Mouse (Mus musculus) embryonic facial prominence, embryonic 14.5 days (tissue): ENCODE measurements around the gene Sfrp5. TPM values are rescaled to one million over a fixed set of nuclear protein-coding genes. Genes with fewer than 3 reads are reported as not detected.
A peak's percentile ranks its signal among the peaks of the same experiment; 100 is the strongest.

Experiments used
- ATAC-seq: fragments of 200-750 bp; cut with Nextera tagmentation; 2 replicates; pipeline ENCODE4 v1.8.0; 2017; ENCODE audit warnings: low read depth, moderate number of reproducible peaks, moderate TSS enrichment
- DNase-seq: peaks from one replicate; pipeline ENCODE4 v3.0.0-alpha.2; 2015; ENCODE audit warnings: low spot score
- H3K27ac ChIP-seq: fragments of 300-500 bp; sonication (generic); replicated peaks from 2 replicates; pipeline ENCODE4 v1.5.1; 2014; ENCODE audit warnings: low read depth, mild to moderate bottlenecking, low read length, moderate library complexity
- H3K27me3 ChIP-seq: fragments of 300-500 bp; sonication (generic); replicated peaks from 2 replicates; pipeline ENCODE4 v1.6.1; 2014; ENCODE audit warnings: low read length; ENCODE audit not compliant: control insufficient read depth, insufficient read depth
- H3K36me3 ChIP-seq: fragments of 300-500 bp; sonication (generic); 2 replicates; pipeline ENCODE4 v1.6.1; 2014; ENCODE audit warnings: low read length, mixed read lengths; ENCODE audit not compliant: control insufficient read depth, insufficient read depth
- H3K4me1 ChIP-seq: fragments of 300-500 bp; sonication (generic); 2 replicates; pipeline ENCODE4 v1.6.1; 2014; ENCODE audit warnings: antibody characterized with exemption, low read length; ENCODE audit not compliant: control insufficient read depth, insufficient read depth
- H3K4me2 ChIP-seq: fragments of 300-500 bp; sonication (generic); 2 replicates; pipeline ENCODE4 v1.6.1; 2014; ENCODE audit warnings: low read depth, mild to moderate bottlenecking, low read length, moderate library complexity, mixed read lengths
- H3K4me3 ChIP-seq: fragments of 300-500 bp; sonication (generic); 2 replicates; pipeline ENCODE4 v1.5.1; 2014; ENCODE audit warnings: low read depth, mild to moderate bottlenecking, low read length
- H3K9ac ChIP-seq: fragments of 300-500 bp; sonication (generic); 2 replicates; pipeline ENCODE4 v1.6.1; 2014; ENCODE audit warnings: low read depth, mild to moderate bottlenecking, low read length, moderate library complexity, mixed read lengths
- H3K9me3 ChIP-seq: fragments of 300-500 bp; sonication (generic); 2 replicates; pipeline ENCODE4 v1.6.1; 2016; ENCODE audit warnings: low read length; ENCODE audit not compliant: control insufficient read depth
- whole genome bisulfite sequencing: fragments of 180-500 bp; shearing (Covaris S2); extraction: QIAGEN DNeasy Blood & Tissue Kit; methylation state at CpG from one replicate; pipeline ENCODE4 v1.1.7; 2014; 5-methylcytosine and 5-hydroxymethylcytosine counted together
- polyA plus RNA-seq: library from polyadenylated mRNA; unstranded; fragments of >200 nt; fragmentation: Nextera tagmentation; extraction: Ambion mirVana; gene quantifications from 2 replicates; pipeline ENCODE4 v1.2.1, GENCODE M21; 2014

Gene Sfrp5
- polyA plus RNA-seq, 1 experiment from 2014 or later: 18.0 TPM

GRCm38 (mm10) chr19:42189735-42190134 lies 12.3 kb downstream of the Sfrp5 start:
- H3K27ac ChIP-seq: no peak overlapping the region
- no peaks in the 10 kb centered on the region for H3K9me3 ChIP-seq
- H3K4me3 ChIP-seq: no peak overlapping the region
- no peak overlapping the region for H3K4me2 ChIP-seq
- no peak overlapping the region for H3K9ac ChIP-seq
- 65% methylated on average over 4 of the region's 4 CpGs for WGBS
- DNase-seq: no peak
- H3K4me1 ChIP-seq: no peaks in the 10 kb centered on the region
- no peaks in the 10 kb centered on the region for H3K27me3 ChIP-seq
- no peak for ATAC-seq
- peaks cover 39% of the 10 kb centered on the region for H3K36me3 ChIP-seq

DNA sequence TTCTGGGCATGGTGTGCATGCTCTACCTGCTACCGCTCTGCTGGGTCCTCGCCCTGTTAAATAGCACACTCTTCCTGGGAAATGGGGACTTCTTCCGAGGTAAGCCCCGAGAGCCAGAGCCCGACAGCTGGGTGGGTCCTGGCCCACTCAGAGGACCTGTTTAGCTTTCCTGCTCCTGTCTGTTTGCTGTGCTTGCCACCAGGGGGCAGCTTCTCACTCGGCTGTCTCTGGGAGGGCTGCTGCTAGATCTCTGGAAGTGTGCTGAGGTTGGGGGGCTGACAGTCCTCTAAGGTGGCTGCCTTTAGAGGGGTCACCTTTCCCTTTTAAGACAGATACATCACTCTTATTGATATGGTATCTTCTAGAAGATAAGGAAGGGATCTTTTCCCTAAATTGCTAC lies 19.4 kb downstream of the Sfrp5 start:
- no peak for DNase-seq
- Histone ChIP-seq H3K4me3 (no peak overlapping the region), H3K27me3 (no peaks in the 10 kb centered on the region), H3K9ac (no peak overlapping the region), H3K36me3 (peaks cover 64% of the 10 kb centered on the region), H3K4me1 (no peaks in the 10 kb centered on the region), H3K4me2 (no peak overlapping the region), H3K27ac (no peak overlapping the region), H3K9me3 (no peaks in the 10 kb centered on the region)
- no peak for ATAC-seq
- 56% methylated on average over 6 of the region's 6 CpGs for WGBS

DNA sequence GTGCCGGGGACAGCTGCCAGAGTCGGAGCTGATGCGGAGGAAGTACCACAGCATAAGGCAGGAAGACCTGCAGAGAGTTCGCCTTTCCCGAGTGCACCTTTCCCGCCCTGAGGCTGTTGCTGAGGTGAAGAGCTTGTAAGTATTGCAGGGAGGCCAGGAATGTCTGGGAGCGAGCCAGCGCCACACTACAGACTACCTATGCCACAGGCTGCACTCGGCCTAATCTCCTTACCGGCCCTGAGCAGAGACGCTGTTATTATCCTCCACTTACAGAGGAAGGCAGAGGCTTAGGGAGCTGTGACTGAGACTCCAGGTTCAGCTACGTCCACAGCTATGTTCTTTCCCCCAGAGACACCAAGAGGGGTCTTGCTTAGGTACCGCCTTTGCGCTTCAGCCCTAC lies 22.7 kb downstream of the Sfrp5 start:
- Histone ChIP-seq H3K4me1 (no peaks in the 10 kb centered on the region), H3K4me3 (no peak overlapping the region), H3K36me3 (peaks cover 49% of the 10 kb centered on the region), H3K9me3 (no peaks in the 10 kb centered on the region), H3K27me3 (no peaks in the 10 kb centered on the region), H3K27ac (no peak overlapping the region), H3K9ac (no peak overlapping the region), H3K4me2 (no peak overlapping the region)
- ATAC-seq (no peak), DNase-seq (no peak)
- 80% methylated on average over 13 of the region's 14 CpGs for WGBS

DNA sequence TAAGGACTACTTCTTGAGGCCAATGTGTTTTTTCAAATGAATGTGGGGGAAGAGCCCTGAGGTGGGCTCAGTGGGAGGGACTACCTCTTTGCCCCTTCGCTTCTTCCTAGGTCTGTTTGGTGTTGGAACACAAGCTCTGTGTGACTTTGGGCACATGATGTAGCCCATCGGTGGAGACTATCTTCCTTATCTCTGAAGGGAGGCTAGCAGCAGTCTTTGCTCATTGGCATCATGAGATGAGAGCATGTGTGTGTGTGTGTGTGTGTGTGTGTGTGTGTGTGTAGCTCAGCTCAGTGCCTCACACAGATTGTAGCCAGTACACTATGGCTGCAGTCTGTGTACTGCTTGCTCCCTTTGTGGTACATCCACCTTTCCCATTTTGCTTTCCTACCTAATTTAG lies 24.6 kb downstream of the Sfrp5 start:
- no peak overlapping the region for H3K9ac ChIP-seq
- H3K27me3 ChIP-seq: no peaks in the 10 kb centered on the region
- peaks cover 31% of the 10 kb centered on the region; the same call in 1 of the 2 replicates for H3K36me3 ChIP-seq
- ATAC-seq (no peak), DNase-seq (no peak)
- H3K4me1 ChIP-seq: no peaks in the 10 kb centered on the region
- H3K9me3 ChIP-seq: no peaks in the 10 kb centered on the region
- H3K27ac ChIP-seq: no peak overlapping the region
- 93% methylated on average over 2 of the region's 2 CpGs for WGBS
- H3K4me2 ChIP-seq: no peak overlapping the region
- H3K4me3 ChIP-seq: no peak overlapping the region

GRCm38 (mm10) chr19:42176841-42177240 lies 25.2 kb downstream of the Sfrp5 start:
- peaks cover 26% of the 10 kb centered on the region; the same call in 1 of the 2 replicates for H3K36me3 ChIP-seq
- no peak for ATAC-seq
- no peak overlapping the region for H3K4me2 ChIP-seq
- H3K4me3 ChIP-seq: no peak overlapping the region
- H3K4me1 ChIP-seq: no peaks in the 10 kb centered on the region
- no peaks in the 10 kb centered on the region for H3K27me3 ChIP-seq
- H3K9me3 ChIP-seq: no peaks in the 10 kb centered on the region
- 76% methylated on average over 7 of the region's 7 CpGs for WGBS
- DNase-seq: no peak
- H3K9ac ChIP-seq: no peak overlapping the region
- no peak overlapping the region for H3K27ac ChIP-seq

GRCm38 (mm10) chr19:42170025-42170969 lies 31.8 kb downstream of the Sfrp5 start:
- peak; percentile 96 for DNase-seq
- Histone ChIP-seq H3K9ac (peak overlapping the region; percentile 91), H3K4me1 (peaks cover 8% of the 10 kb centered on the region), H3K36me3 (no peaks in the 10 kb centered on the region), H3K27me3 (0 out of 2 replicates have a peak, but pooled peaks cover 5% of the 10 kb centered on the region), H3K4me2 (peak overlapping the region; percentile 73), H3K9me3 (no peaks in the 10 kb centered on the region), H3K4me3 (peak overlapping the region; percentile 90), H3K27ac (no peak overlapping the region)
- peak; percentile 89 for ATAC-seq
- 3% methylated on average over 44 of the region's 56 CpGs for WGBS

GRCm38 (mm10) chr19:42169322-42169975 lies 32.6 kb downstream of the Sfrp5 start:
- DNase-seq (peak; percentile 52), ATAC-seq (peak; percentile 13; the same call in 1 of the 2 replicates)
- Histone ChIP-seq H3K27ac (no peak overlapping the region), H3K4me2 (no peak overlapping the region), H3K4me1 (peaks cover 8% of the 10 kb centered on the region), H3K9me3 (no peaks in the 10 kb centered on the region), H3K9ac (no peak overlapping the region), H3K27me3 (0 out of 2 replicates have a peak, but pooled peaks cover 5% of the 10 kb centered on the region), H3K4me3 (no peak overlapping the region), H3K36me3 (no peaks in the 10 kb centered on the region)
- 72% methylated on average over 10 of the region's 10 CpGs for WGBS

DNA sequence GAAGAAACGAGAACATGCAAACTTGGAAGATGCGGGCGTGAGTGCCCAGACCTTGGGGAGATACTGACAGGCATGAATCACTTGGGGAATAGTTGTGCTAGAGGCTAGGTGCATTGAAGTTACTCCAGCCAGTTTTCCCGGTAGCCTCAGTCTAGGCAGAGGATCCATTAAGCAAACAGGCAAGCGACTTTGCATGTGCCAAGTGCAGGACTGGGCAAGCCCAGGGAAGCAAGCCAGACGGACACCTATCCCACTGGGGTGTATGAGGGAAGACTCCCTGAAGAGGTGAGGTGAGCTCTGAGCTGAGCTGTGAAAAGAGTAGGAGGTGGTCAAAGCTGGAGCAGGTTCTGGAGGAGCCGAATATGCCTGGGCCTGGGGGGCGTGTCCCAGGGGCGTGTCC lies 34.6 kb downstream of the Sfrp5 start:
- Histone ChIP-seq H3K27me3 (0 out of 2 replicates have a peak, but pooled peaks cover 5% of the 10 kb centered on the region), H3K4me1 (peaks cover 8% of the 10 kb centered on the region), H3K36me3 (no peaks in the 10 kb centered on the region), H3K9ac (no peak overlapping the region), H3K27ac (no peak overlapping the region), H3K9me3 (no peaks in the 10 kb centered on the region), H3K4me3 (no peak overlapping the region), H3K4me2 (no peak overlapping the region)
- DNase-seq (no peak), ATAC-seq (no peak)
- WGBS: 58% methylated on average over 9 of the region's 9 CpGs
